ENCODE assay signal across 24 mouse cellular contexts in genomic region chr14:22707958-22708701, GRCm38 (mm10).
DNase-seq lines count a peak whose midpoint lies in the region; ATAC-seq lines count a peak whose summit lies in the region.
"Had no signal": no experiment of that assay in that cellular context is flagged by ENCODE, and none has a peak within 500 bp of the region (broad histone marks: within the 10 kb centered on the region; RNA-seq: fewer than 3 reads in every experiment).

No protein-coding gene starts in this region.

- no peaks in the 10 kb centered on the region for H3K9me3 ChIP-seq in limb, embryonic 10.5 days (replicated peaks)
- H3K9me3 ChIP-seq in lung, embryonic 15.5 days: no peaks in the 10 kb centered on the region
- H3K9me3 ChIP-seq: forebrain, embryonic 12.5 days; heart, embryonic 12.5 days; liver, embryonic 13.5 days; neural tube, embryonic 13.5 days; stomach, embryonic 15.5 days had no signal

- ATAC-seq in lung, embryonic 15.5 days (ENCODE audit: borderline replicate concordance, extremely low read depth, low FRiP score, low TSS enrichment): peak; percentile 92
- ATAC-seq in granulocyte monocyte progenitor cell, adult 5-6 weeks (replicated peaks; ENCODE audit: poor library complexity, severe bottlenecking): no peak
- ATAC-seq: hindbrain, postnatal 0 days; intestine, postnatal 0 days; midbrain, embryonic 16.5 days had no signal

- H3K4me1 ChIP-seq in limb, embryonic 10.5 days: peaks cover 68% of the 10 kb centered on the region
- peaks cover 24% of the 10 kb centered on the region for H3K4me1 ChIP-seq in lung, embryonic 15.5 days
- H3K4me1 ChIP-seq: heart, embryonic 12.5 days; liver, embryonic 13.5 days; stomach, embryonic 15.5 days had no signal

- no peak overlapping the region for H3K4me2 ChIP-seq in lung, embryonic 15.5 days
- H3K4me2 ChIP-seq: forebrain, embryonic 12.5 days; heart, embryonic 12.5 days; liver, embryonic 13.5 days; neural tube, embryonic 13.5 days; stomach, embryonic 15.5 days had no signal

- 22% methylated on average over 9 of the region's 9 CpGs for WGBS in limb, embryonic 10.5 days
- WGBS in lung, embryonic 15.5 days: 42% methylated on average over 9 of the region's 9 CpGs

- H3K36me3 ChIP-seq in limb, embryonic 10.5 days: no peaks in the 10 kb centered on the region
- H3K36me3 ChIP-seq in lung, embryonic 15.5 days: no peaks in the 10 kb centered on the region
- H3K36me3 ChIP-seq: forebrain, embryonic 12.5 days; heart, embryonic 12.5 days; liver, embryonic 13.5 days; neural tube, embryonic 13.5 days; stomach, embryonic 15.5 days had no signal

- H3K27ac ChIP-seq in limb, embryonic 10.5 days: 0 out of 2 replicates have a peak overlapping the region, but pooled peaks have one; percentile 46
- H3K27ac ChIP-seq in lung, embryonic 15.5 days: peak overlapping the region; percentile 61
- H3K27ac ChIP-seq: forebrain, embryonic 12.5 days; hindbrain, postnatal 0 days; liver, embryonic 13.5 days; macrophage; neural tube, embryonic 13.5 days; stomach, embryonic 15.5 days had no signal

- H3K27me3 ChIP-seq in limb, embryonic 10.5 days (ENCODE audit: low read depth, poor library complexity, severe bottlenecking): peaks cover 9% of the 10 kb centered on the region
- H3K27me3 ChIP-seq in lung, embryonic 15.5 days: no peaks in the 10 kb centered on the region
- H3K27me3 ChIP-seq: heart, embryonic 12.5 days; liver, embryonic 13.5 days; stomach, embryonic 15.5 days had no signal

- H3K4me3 ChIP-seq in limb, embryonic 10.5 days: no peak overlapping the region
- H3K4me3 ChIP-seq in lung, embryonic 15.5 days: no peak overlapping the region
- H3K4me3 ChIP-seq: erythroblast, embryonic 14.5 days; forebrain, embryonic 12.5 days; heart, embryonic 12.5 days; liver, embryonic 13.5 days; myocyte; neural tube, embryonic 13.5 days; stomach, embryonic 15.5 days had no signal

- H3K9ac ChIP-seq in lung, embryonic 15.5 days: no peak overlapping the region
- H3K9ac ChIP-seq: forebrain, embryonic 12.5 days; heart, embryonic 12.5 days; liver, embryonic 13.5 days; neural tube, embryonic 13.5 days; stomach, embryonic 15.5 days had no signal

- DNase-seq in embryo, embryonic 11 days: peak; percentile 8
- DNase-seq in limb, embryonic 10.5 days (ENCODE audit: low spot score): peak; percentile 72
- peak; percentile 38 for DNase-seq in lung, postnatal 36 days
- no peak for DNase-seq in layer of hippocampus, postnatal 25 days (ENCODE audit: extremely low spot score in 1 of 2, low spot score in 1 of 2)
- DNase-seq in right cerebral cortex, postnatal 25 days: no peak
- DNase-seq: adrenal gland, adult 8-10 months; cerebellum, adult 2 months; cerebellum, postnatal 25 days; heart, postnatal 10 days; kidney, postnatal 25 days; liver, embryonic 13.5 days; thymus, postnatal 25 days had no signal

Comparison
In these comparisons a context has a peak if more than half of its experiments do, and no peak if none do; other contexts are left out.
1. DNase-seq: peak in embryo, embryonic 11 days (single experiment), limb, embryonic 10.5 days (single experiment) and lung, postnatal 36 days (single experiment); none in layer of hippocampus, postnatal 25 days (0 of 2) and right cerebral cortex, postnatal 25 days (single experiment).